Mouse (Mus musculus) heart, embryonic 13.5 days (tissue): ENCODE measurements around the gene Dap. TPM values are rescaled to one million over a fixed set of nuclear protein-coding genes. Genes with fewer than 3 reads are reported as not detected.

Experiments
- ATAC-seq: fragments of 200-750 bp; cut with Nextera tagmentation; 2 replicates; pipeline ENCODE4 v1.8.0; 2017; ENCODE audit warnings: moderate TSS enrichment; ENCODE audit not compliant: insufficient number of reproducible peaks, low FRiP score, low TSS enrichment; ENCODE audit errors: extremely low read depth
- H3K27ac ChIP-seq: fragments of 300-500 bp; sonication (generic); replicated peaks from 2 replicates; pipeline ENCODE4 v1.5.1; 2015; ENCODE audit warnings: moderate library complexity, mild to moderate bottlenecking, inconsistent platforms
- H3K27me3 ChIP-seq: fragments of 300-500 bp; sonication (generic); replicated peaks from 2 replicates; pipeline ENCODE4 v1.6.1; 2015; ENCODE audit warnings: mild to moderate bottlenecking, inconsistent platforms
- H3K36me3 ChIP-seq: fragments of 300-500 bp; sonication (generic); 2 replicates; pipeline ENCODE4 v1.6.1; 2015; ENCODE audit warnings: mild to moderate bottlenecking, inconsistent platforms
- H3K4me1 ChIP-seq: fragments of 300-500 bp; sonication (generic); 2 replicates; pipeline ENCODE4 v1.6.1; 2015; ENCODE audit warnings: inconsistent platforms
- H3K4me2 ChIP-seq: fragments of 300-500 bp; sonication (generic); 2 replicates; pipeline ENCODE4 v1.6.1; 2015; ENCODE audit warnings: inconsistent platforms, mild to moderate bottlenecking, moderate library complexity
- H3K4me3 ChIP-seq: fragments of 300-500 bp; sonication (generic); 2 replicates; pipeline ENCODE4 v1.5.1; 2015; ENCODE audit warnings: moderate library complexity, mild to moderate bottlenecking, inconsistent platforms
- H3K9ac ChIP-seq: fragments of 300-500 bp; sonication (generic); 2 replicates; pipeline ENCODE4 v1.6.1; 2015; ENCODE audit warnings: inconsistent platforms, mild to moderate bottlenecking, moderate library complexity
- H3K9me3 ChIP-seq: fragments of 300-500 bp; sonication (generic); 2 replicates; pipeline ENCODE4 v1.6.1; 2016; ENCODE audit warnings: inconsistent platforms
- WGBS: fragments of 180-500 bp; shearing (Covaris S2); methylation state at CpG from one replicate; pipeline ENCODE4 v1.1.7; 2015; ENCODE audit warnings: mixed read lengths; 5-methylcytosine and 5-hydroxymethylcytosine counted together
- polyA plus RNA-seq: library from polyadenylated mRNA; unstranded; fragments of >200 nt; fragmentation: Nextera tagmentation; extraction: Ambion mirVana; gene quantifications from 2 replicates; pipeline ENCODE4 v1.2.1, GENCODE M21; 2015

The Dap gene
- polyA plus RNA-seq, 1 experiment from 2014 or later = 56.2 TPM

GRCm38 (mm10) chr15:31284142-31284541 is 60.0 kb downstream of the Dap start:
- Histone ChIP-seq H3K9me3 (no peaks in the 10 kb centered on the region), H3K27ac (no peak overlapping the region), H3K36me3 (no peaks in the 10 kb centered on the region), H3K9ac (no peak overlapping the region), H3K4me3 (no peak overlapping the region), H3K27me3 (no peaks in the 10 kb centered on the region), H3K4me1 (peaks cover 21% of the 10 kb centered on the region), H3K4me2 (no peak overlapping the region)
- no peak for ATAC-seq
- 51% methylated on average over 5 of the region's 5 CpGs for WGBS

GRCm38 (mm10) chr15:31284922-31285631 is 61.0 kb downstream of the Dap start:
- no peak for ATAC-seq
- Histone ChIP-seq H3K36me3 (no peaks in the 10 kb centered on the region), H3K9ac (no peak overlapping the region), H3K27ac (no peak overlapping the region), H3K27me3 (no peaks in the 10 kb centered on the region), H3K4me2 (no peak overlapping the region), H3K4me1 (peaks cover 21% of the 10 kb centered on the region), H3K9me3 (no peaks in the 10 kb centered on the region), H3K4me3 (no peak overlapping the region)
- 62% methylated on average over 17 of the region's 17 CpGs for WGBS

GRCm38 (mm10) chr15:31285695-31286094 is 61.6 kb downstream of the Dap start:
- Histone ChIP-seq H3K36me3 (no peaks in the 10 kb centered on the region), H3K9me3 (no peaks in the 10 kb centered on the region), H3K27me3 (no peaks in the 10 kb centered on the region), H3K4me1 (peaks cover 17% of the 10 kb centered on the region), H3K4me2 (no peak overlapping the region), H3K4me3 (no peak overlapping the region), H3K27ac (no peak overlapping the region), H3K9ac (no peak overlapping the region)
- 85% methylated on average over 3 of the region's 3 CpGs for WGBS
- ATAC-seq = no peak

GRCm38 (mm10) chr15:31292627-31293026 is 68.5 kb downstream of the Dap start:
- Histone ChIP-seq H3K9me3 (no peaks in the 10 kb centered on the region), H3K4me3 (no peak overlapping the region), H3K9ac (no peak overlapping the region), H3K4me2 (no peak overlapping the region), H3K27ac (peak overlapping the region; percentile 13), H3K4me1 (peaks cover 20% of the 10 kb centered on the region), H3K36me3 (no peaks in the 10 kb centered on the region), H3K27me3 (peaks cover 35% of the 10 kb centered on the region)
- peak; percentile 12; the same call in 1 of the 2 replicates for ATAC-seq
- 15% methylated on average over 3 of the region's 3 CpGs for WGBS

GRCm38 (mm10) chr15:31294311-31294710 is 70.2 kb downstream of the Dap start:
- Histone ChIP-seq H3K4me2 (no peak overlapping the region), H3K27me3 (peaks cover 42% of the 10 kb centered on the region), H3K27ac (no peak overlapping the region), H3K4me1 (peaks cover 26% of the 10 kb centered on the region), H3K9ac (no peak overlapping the region), H3K4me3 (no peak overlapping the region), H3K36me3 (no peaks in the 10 kb centered on the region), H3K9me3 (no peaks in the 10 kb centered on the region)
- no peak for ATAC-seq
- 32% methylated on average over 2 of the region's 2 CpGs for WGBS

GRCm38 (mm10) chr15:31296882-31297776 is 73.0 kb downstream of the Dap start:
- H3K9ac ChIP-seq = peak overlapping the region; percentile 45
- peak overlapping the region; percentile 67 for H3K4me2 ChIP-seq
- no peak for ATAC-seq
- H3K27ac ChIP-seq = no peak overlapping the region
- no peaks in the 10 kb centered on the region for H3K9me3 ChIP-seq
- peaks cover 42% of the 10 kb centered on the region for H3K27me3 ChIP-seq
- 14% methylated on average over 40 of the region's 40 CpGs for WGBS
- peaks cover 35% of the 10 kb centered on the region for H3K4me1 ChIP-seq
- peak overlapping the region; percentile 41 for H3K4me3 ChIP-seq
- H3K36me3 ChIP-seq = no peaks in the 10 kb centered on the region

GRCm38 (mm10) chr15:31297777-31298137 is 73.6 kb downstream of the Dap start:
- 23% methylated on average over 13 of the region's 13 CpGs for WGBS
- H3K4me2 ChIP-seq = peak overlapping the region; percentile 67
- peaks cover 42% of the 10 kb centered on the region for H3K27me3 ChIP-seq
- peak overlapping the region; percentile 41 for H3K4me3 ChIP-seq
- no peaks in the 10 kb centered on the region for H3K9me3 ChIP-seq
- no peaks in the 10 kb centered on the region for H3K36me3 ChIP-seq
- H3K4me1 ChIP-seq = peaks cover 35% of the 10 kb centered on the region
- no peak for ATAC-seq
- no peak overlapping the region for H3K27ac ChIP-seq
- H3K9ac ChIP-seq = peak overlapping the region; percentile 45; the same call in 1 of the 2 replicates

- WGBS = 52% methylated on average over 6 of the region's 6 CpGs
- no peak for ATAC-seq
- H3K9me3 ChIP-seq = no peaks in the 10 kb centered on the region
- H3K4me2 ChIP-seq = no peak overlapping the region
- no peak overlapping the region for H3K4me3 ChIP-seq
- peaks cover 40% of the 10 kb centered on the region for H3K27me3 ChIP-seq
- no peak overlapping the region for H3K27ac ChIP-seq
- peaks cover 36% of the 10 kb centered on the region for H3K4me1 ChIP-seq
- H3K36me3 ChIP-seq = no peaks in the 10 kb centered on the region
- H3K9ac ChIP-seq = no peak overlapping the region
These were observed 75.3 kb downstream of the Dap start for GRCm38 (mm10) chr15:31299258-31299917.

- 16% methylated on average over 12 of the region's 12 CpGs for WGBS
- Histone ChIP-seq H3K36me3 (no peaks in the 10 kb centered on the region), H3K4me1 (peaks cover 37% of the 10 kb centered on the region), H3K4me2 (peak overlapping the region; percentile 39), H3K4me3 (no peak overlapping the region), H3K27me3 (peaks cover 9% of the 10 kb centered on the region), H3K9ac (no peak overlapping the region), H3K9me3 (no peaks in the 10 kb centered on the region), H3K27ac (peak overlapping the region; percentile 84)
- peak; percentile 55; the same call in 1 of the 2 replicates for ATAC-seq
These were observed 78.3 kb downstream of the Dap start for GRCm38 (mm10) chr15:31302293-31302990.

- no peak overlapping the region for H3K27ac ChIP-seq
- H3K27me3 ChIP-seq = no peaks in the 10 kb centered on the region
- H3K36me3 ChIP-seq = no peaks in the 10 kb centered on the region
- H3K4me1 ChIP-seq = peaks cover 29% of the 10 kb centered on the region
- no peak for ATAC-seq
- H3K9me3 ChIP-seq = no peaks in the 10 kb centered on the region
- no peak overlapping the region for H3K9ac ChIP-seq
- WGBS = 60% methylated on average over 3 of the region's 3 CpGs
- H3K4me3 ChIP-seq = no peak overlapping the region
- no peak overlapping the region for H3K4me2 ChIP-seq
These were observed 80.2 kb downstream of the Dap start for GRCm38 (mm10) chr15:31304302-31304701.

GRCm38 (mm10) chr15:31305181-31305580 is 81.1 kb downstream of the Dap start:
- Histone ChIP-seq H3K9ac (no peak overlapping the region), H3K36me3 (no peaks in the 10 kb centered on the region), H3K4me1 (peaks cover 29% of the 10 kb centered on the region), H3K4me2 (no peak overlapping the region), H3K27me3 (no peaks in the 10 kb centered on the region), H3K9me3 (no peaks in the 10 kb centered on the region), H3K27ac (no peak overlapping the region; the same call in 1 of the 2 replicates), H3K4me3 (no peak overlapping the region)
- WGBS = 35% methylated on average over 6 of the region's 6 CpGs
- ATAC-seq = no peak
